Mouse (Mus musculus) intestine, postnatal 0 days (tissue): Measurements from ENCODE around the gene Zfp280d. TPM values are rescaled to one million over a fixed set of nuclear protein-coding genes. Genes with fewer than 3 reads are reported as not detected.
A peak's percentile ranks its signal among the peaks of the same experiment; 100 is the strongest.

Source experiments
- ATAC-seq: fragments of 200-750 bp; cut with Nextera tagmentation; 2 replicates; pipeline ENCODE4 v1.8.0; 2017; ENCODE audit warnings: mild to moderate bottlenecking, moderate TSS enrichment, moderate library complexity
- H3K27ac ChIP-seq: fragments of 300-500 bp; sonication (generic); 2 replicates; pipeline ENCODE4 v1.5.1; 2014; ENCODE audit warnings: mild to moderate bottlenecking, low read depth, low read length, moderate library complexity
- H3K27me3 ChIP-seq: fragments of 300-500 bp; sonication (generic); replicated peaks from 2 replicates; pipeline ENCODE4 v1.6.1; 2014; ENCODE audit warnings: low read length, mixed read lengths; ENCODE audit not compliant: control insufficient read depth, insufficient read depth
- H3K36me3 ChIP-seq: fragments of 300-500 bp; sonication (generic); 2 replicates; pipeline ENCODE4 v1.6.1; 2014; ENCODE audit warnings: mild to moderate bottlenecking, moderate library complexity; ENCODE audit not compliant: control insufficient read depth, insufficient read depth
- H3K4me1 ChIP-seq: fragments of 300-500 bp; sonication (generic); replicated peaks from 2 replicates; pipeline ENCODE4 v1.6.1; 2014; ENCODE audit warnings: antibody characterized with exemption, low read length, mixed read lengths; ENCODE audit not compliant: control insufficient read depth, insufficient read depth
- H3K4me2 ChIP-seq: fragments of 300-500 bp; sonication (generic); replicated peaks from 2 replicates; pipeline ENCODE4 v1.6.1; 2014; ENCODE audit warnings: low read depth, mild to moderate bottlenecking, moderate library complexity
- H3K4me3 ChIP-seq: fragments of 300-500 bp; sonication (generic); 2 replicates; pipeline ENCODE4 v1.5.1; 2014; ENCODE audit warnings: low read depth, low read length
- H3K9ac ChIP-seq: fragments of 300-500 bp; sonication (generic); 2 replicates; pipeline ENCODE4 v1.6.1; 2014; ENCODE audit warnings: mild to moderate bottlenecking, low read depth, low read length
- H3K9me3 ChIP-seq: fragments of 300-500 bp; sonication (generic); 2 replicates; pipeline ENCODE4 v1.6.1; 2016; ENCODE audit warnings: mixed run types; ENCODE audit not compliant: control insufficient read depth
- CTCF ChIP-seq: sonication (generic); IDR thresholded peaks from 2 replicates; pipeline ENCODE4 v1.5.1; 2016; ENCODE audit warnings: low read depth, mild to moderate bottlenecking, control low read depth, antibody characterized with exemption, moderate library complexity
- WGBS: fragments of 180-500 bp; shearing (Covaris S2); extraction: QIAGEN DNeasy Blood & Tissue Kit; methylation state at CpG from one replicate; pipeline ENCODE4 v1.1.7; 2014; 5-methylcytosine and 5-hydroxymethylcytosine counted together
- polyA plus RNA-seq: library from polyadenylated mRNA; unstranded; fragments of >200 nt; fragmentation: Nextera tagmentation; extraction: Ambion mirVana; gene quantifications from 2 replicates; pipeline ENCODE4 v1.2.1, GENCODE M21; 2015

The Zfp280d gene
- polyA plus RNA-seq, 1 experiment from 2014 or later, result 11.5 TPM

GRCm38 (mm10) chr9:72339119-72339518, 64.5 kb downstream of the Zfp280d start:
- H3K9me3 ChIP-seq, result no peaks in the 10 kb centered on the region
- ATAC-seq, result no peak
- WGBS, result 100% methylated on average over 2 of the region's 2 CpGs
- TF ChIP-seq CTCF, result no peak
- no peaks in the 10 kb centered on the region for H3K27me3 ChIP-seq
- H3K4me2 ChIP-seq, result no peak overlapping the region
- H3K4me1 ChIP-seq, result no peaks in the 10 kb centered on the region
- no peak overlapping the region for H3K4me3 ChIP-seq
- peaks cover 22% of the 10 kb centered on the region for H3K36me3 ChIP-seq
- H3K9ac ChIP-seq, result no peak overlapping the region
- H3K27ac ChIP-seq, result no peak overlapping the region

- Histone ChIP-seq H3K9me3 (no peaks in the 10 kb centered on the region), H3K27me3 (no peaks in the 10 kb centered on the region), H3K4me2 (no peak overlapping the region), H3K36me3 (peaks cover 21% of the 10 kb centered on the region), H3K4me1 (no peaks in the 10 kb centered on the region), H3K9ac (no peak overlapping the region), H3K4me3 (no peak overlapping the region), H3K27ac (no peak overlapping the region)
- no peak for ATAC-seq
- no peak for TF ChIP-seq CTCF
Measured at GRCm38 (mm10) chr9:72343844-72344243, 69.2 kb downstream of the Zfp280d start.

GRCm38 (mm10) chr9:72372359-72372758, 97.7 kb downstream of the Zfp280d start:
- H3K9ac ChIP-seq, result no peak overlapping the region
- no peak for ATAC-seq
- no peaks in the 10 kb centered on the region for H3K9me3 ChIP-seq
- no peaks in the 10 kb centered on the region for H3K36me3 ChIP-seq
- no peak overlapping the region for H3K4me3 ChIP-seq
- no peak for TF ChIP-seq CTCF
- H3K27ac ChIP-seq, result no peak overlapping the region
- WGBS, result 92% methylated on average over 2 of the region's 2 CpGs
- no peaks in the 10 kb centered on the region for H3K27me3 ChIP-seq
- H3K4me1 ChIP-seq, result no peaks in the 10 kb centered on the region
- H3K4me2 ChIP-seq, result no peak overlapping the region

- no peak overlapping the region for H3K4me2 ChIP-seq
- H3K4me3 ChIP-seq, result no peak overlapping the region
- no peak overlapping the region for H3K9ac ChIP-seq
- peak; percentile 40; the same call in 1 of the 2 replicates for TF ChIP-seq CTCF
- H3K36me3 ChIP-seq, result no peaks in the 10 kb centered on the region
- 96% methylated on average over 3 of the region's 3 CpGs for WGBS
- no peaks in the 10 kb centered on the region for H3K9me3 ChIP-seq
- ATAC-seq, result no peak
- no peak overlapping the region for H3K27ac ChIP-seq
- H3K4me1 ChIP-seq, result no peaks in the 10 kb centered on the region
- H3K27me3 ChIP-seq, result no peaks in the 10 kb centered on the region
Measured at GRCm38 (mm10) chr9:72374074-72374473, 99.4 kb downstream of the Zfp280d start.

GRCm38 (mm10) chr9:72374996-72375395, 100.3 kb downstream of the Zfp280d start:
- Histone ChIP-seq H3K4me3 (no peak overlapping the region), H3K27me3 (no peaks in the 10 kb centered on the region), H3K4me2 (no peak overlapping the region), H3K27ac (no peak overlapping the region), H3K4me1 (no peaks in the 10 kb centered on the region), H3K9ac (no peak overlapping the region), H3K36me3 (no peaks in the 10 kb centered on the region), H3K9me3 (no peaks in the 10 kb centered on the region)
- no peak for TF ChIP-seq CTCF
- WGBS, result 77% methylated on average over 4 of the region's 4 CpGs
- ATAC-seq, result no peak

- H3K27me3 ChIP-seq, result no peaks in the 10 kb centered on the region
- no peak overlapping the region for H3K4me2 ChIP-seq
- no peak for TF ChIP-seq CTCF
- no peak for ATAC-seq
- no peak overlapping the region for H3K4me3 ChIP-seq
- H3K9me3 ChIP-seq, result no peaks in the 10 kb centered on the region
- no peaks in the 10 kb centered on the region for H3K4me1 ChIP-seq
- H3K36me3 ChIP-seq, result no peaks in the 10 kb centered on the region
- no peak overlapping the region for H3K9ac ChIP-seq
- 78% methylated on average over 3 of the region's 3 CpGs for WGBS
- H3K27ac ChIP-seq, result no peak overlapping the region
Measured at GRCm38 (mm10) chr9:72375639-72376038, 101.0 kb downstream of the Zfp280d start.

- H3K4me1 ChIP-seq, result no peaks in the 10 kb centered on the region
- no peaks in the 10 kb centered on the region for H3K36me3 ChIP-seq
- H3K9ac ChIP-seq, result no peak overlapping the region
- ATAC-seq, result no peak
- no peaks in the 10 kb centered on the region for H3K9me3 ChIP-seq
- no peak for TF ChIP-seq CTCF
- no peak overlapping the region for H3K27ac ChIP-seq
- no peaks in the 10 kb centered on the region for H3K27me3 ChIP-seq
- H3K4me2 ChIP-seq, result no peak overlapping the region
- 82% methylated on average over 7 of the region's 7 CpGs for WGBS
- no peak overlapping the region for H3K4me3 ChIP-seq
Measured at GRCm38 (mm10) chr9:72385786-72386185, 111.1 kb downstream of the Zfp280d start.
